Mouse (Mus musculus): ENCODE measurements around the gene Gm45717. TPM values are rescaled to one million over a fixed set of nuclear protein-coding genes. Genes with fewer than 3 reads are reported as not detected.
A peak's percentile ranks its signal among the peaks of the same experiment; 100 is the strongest.

Gene Gm45717
- polyA plus RNA-seq, 1 experiment = not detected

- H3K4me3 ChIP-seq (replicated peaks; ENCODE audit: control insufficient read depth, low read depth, low read length) = no peak overlapping the region
- TF ChIP-seq CTCF (IDR thresholded peaks at IDR 0.05; ENCODE audit: control insufficient read depth, insufficient read depth, low read length) (peak; percentile 93), POLR2A (IDR thresholded peaks at IDR 0.05; ENCODE audit: borderline replicate concordance, control insufficient read depth, low read depth, low read length) (no peak)
- H3K4me1 ChIP-seq (ENCODE audit: control insufficient read depth, insufficient read depth, low read length) = no peaks in the 10 kb centered on the region
- H3K27ac ChIP-seq (ENCODE audit: control insufficient read depth, insufficient read depth, low read depth, low read length, poor library complexity) = no peak overlapping the region
- 24% methylated on average over 13 of the region's 13 CpGs for WGBS
These were observed 52.5 kb downstream of the Gm45717 start for GRCm38 (mm10) chr7:140903212-140903611.

GRCm38 (mm10) chr7:140902036-140902875, 53.5 kb downstream of the Gm45717 start:
- no peak for TF ChIP-seq CTCF (IDR thresholded peaks at IDR 0.05; ENCODE audit: control insufficient read depth, insufficient read depth, low read length)
- TF ChIP-seq POLR2A (IDR thresholded peaks at IDR 0.05; ENCODE audit: borderline replicate concordance, control insufficient read depth, low read depth, low read length) = no peak
- no peaks in the 10 kb centered on the region for H3K4me1 ChIP-seq (ENCODE audit: control insufficient read depth, insufficient read depth, low read length)
- H3K4me3 ChIP-seq (replicated peaks; ENCODE audit: control insufficient read depth, low read depth, low read length) = no peak overlapping the region
- H3K27ac ChIP-seq (ENCODE audit: control insufficient read depth, insufficient read depth, low read depth, low read length, poor library complexity) = no peak overlapping the region
- WGBS = 83% methylated on average over 15 of the region's 15 CpGs

- no peak for TF ChIP-seq CTCF (IDR thresholded peaks at IDR 0.05; ENCODE audit: control insufficient read depth, insufficient read depth, low read length)
- Histone ChIP-seq H3K4me1 (ENCODE audit: control insufficient read depth, insufficient read depth, low read length) (no peaks in the 10 kb centered on the region), H3K4me3 (replicated peaks; ENCODE audit: control insufficient read depth, low read depth, low read length) (no peak within 1 kb of the TSS), H3K27ac (ENCODE audit: control insufficient read depth, insufficient read depth, low read depth, low read length, poor library complexity) (no peak within 1 kb of the TSS)
- WGBS = 81% methylated on average over 10 of the region's 10 CpGs
These were observed 55.5 kb downstream of the Gm45717 start, which contains the start of gene Cox8b for GRCm38 (mm10) chr7:140900220-140900619. Cox8b (minus strand) TSS chr7:140900446.

Other genes starting within 250 kb of the Gm45717 start
- gene Cyp2e1, start 192.2 kb downstream of the Gm45717 start, polyA plus RNA-seq (2011; ENCODE audit: insufficient read depth, insufficient read length, low replicate concordance, missing spikeins) = 3.9 and 21.1 TPM in 2 replicates
- gene Syce1, start 168.1 kb downstream of the Gm45717 start, polyA plus RNA-seq (2011; ENCODE audit: insufficient read depth, insufficient read length, low replicate concordance, missing spikeins) = not detected in 2 replicates
- gene Zfp941, start 133.8 kb downstream of the Gm45717 start, polyA plus RNA-seq (2011; ENCODE audit: insufficient read depth, insufficient read length, low replicate concordance, missing spikeins) = 0.25 and 0.40 TPM in 2 replicates
- gene Urah, start 120.9 kb downstream of the Gm45717 start, polyA plus RNA-seq (2011; ENCODE audit: insufficient read depth, insufficient read length, low replicate concordance, missing spikeins) = 3.3 TPM in 1 of 2 replicates, not detected in the other
- not detected in 2 replicates for gene Scgb1c1, start 110.4 kb downstream of the Gm45717 start, polyA plus RNA-seq (2011; ENCODE audit: insufficient read depth, insufficient read length, low replicate concordance, missing spikeins)
- gene Odf3, start 108.1 kb downstream of the Gm45717 start, polyA plus RNA-seq (2011; ENCODE audit: insufficient read depth, insufficient read length, low replicate concordance, missing spikeins) = not detected in 2 replicates
- not detected in 2 replicates for gene Gm45785, start 99.6 kb downstream of the Gm45717 start, polyA plus RNA-seq (2011; ENCODE audit: insufficient read depth, insufficient read length, low replicate concordance, missing spikeins)
- gene Ric8a, start 99.0 kb downstream of the Gm45717 start, polyA plus RNA-seq (2011; ENCODE audit: insufficient read depth, insufficient read length, low replicate concordance, missing spikeins) = 26.4 and 53.0 TPM in 2 replicates
- 11.7 and 18.1 TPM in 2 replicates for gene Bet1l, start 98.4 kb downstream of the Gm45717 start, polyA plus RNA-seq (2011; ENCODE audit: insufficient read depth, insufficient read length, low replicate concordance, missing spikeins)
- gene Psmd13, start 74.0 kb downstream of the Gm45717 start, polyA plus RNA-seq (2011; ENCODE audit: insufficient read depth, insufficient read length, low replicate concordance, missing spikeins) = 239 and 252 TPM in 2 replicates
- 13.1 and 27.0 TPM in 2 replicates for gene Sirt3, start 73.6 kb downstream of the Gm45717 start, polyA plus RNA-seq (2011; ENCODE audit: insufficient read depth, insufficient read length, low replicate concordance, missing spikeins)
- not detected in 2 replicates for gene Cox8b, start 55.5 kb downstream of the Gm45717 start, polyA plus RNA-seq (2011; ENCODE audit: insufficient read depth, insufficient read length, low replicate concordance, missing spikeins)
- 1.9 and 3.1 TPM in 2 replicates for gene Nlrp6, start 35.0 kb downstream of the Gm45717 start, polyA plus RNA-seq (2011; ENCODE audit: insufficient read depth, insufficient read length, low replicate concordance, missing spikeins)
- 6.9 and 13.3 TPM in 2 replicates for gene Pgghg, start 14.5 kb downstream of the Gm45717 start, polyA plus RNA-seq (2011; ENCODE audit: insufficient read depth, insufficient read length, low replicate concordance, missing spikeins)
- 1.7 TPM in 1 of 2 replicates, not detected in the other for gene Ifitm5, start 5.6 kb downstream of the Gm45717 start, polyA plus RNA-seq (2011; ENCODE audit: insufficient read depth, insufficient read length, low replicate concordance, missing spikeins)
- gene Ifitm2, start 50 bp upstream of the Gm45717 start, polyA plus RNA-seq (2011; ENCODE audit: insufficient read depth, insufficient read length, low replicate concordance, missing spikeins) = 71.7 and 147 TPM in 2 replicates
- gene Ifitm1, start 11.3 kb upstream of the Gm45717 start, polyA plus RNA-seq (2011; ENCODE audit: insufficient read depth, insufficient read length, low replicate concordance, missing spikeins) = 32.8 and 82.9 TPM in 2 replicates
- 166 and 209 TPM in 2 replicates for gene Ifitm3, start 54.8 kb upstream of the Gm45717 start, polyA plus RNA-seq (2011; ENCODE audit: insufficient read depth, insufficient read length, low replicate concordance, missing spikeins)
- gene Ifitm6, start 62.0 kb upstream of the Gm45717 start, polyA plus RNA-seq (2011; ENCODE audit: insufficient read depth, insufficient read length, low replicate concordance, missing spikeins) = 195 and 524 TPM in 2 replicates
- not detected in 2 replicates for gene Gm17387, start 73.2 kb upstream of the Gm45717 start, polyA plus RNA-seq (2011; ENCODE audit: insufficient read depth, insufficient read length, low replicate concordance, missing spikeins)
- gene B4galnt4, start 105.2 kb upstream of the Gm45717 start, polyA plus RNA-seq (2011; ENCODE audit: insufficient read depth, insufficient read length, low replicate concordance, missing spikeins) = 0.36 and 2.1 TPM in 2 replicates
- gene Pkp3, start 122.3 kb upstream of the Gm45717 start, polyA plus RNA-seq (2011; ENCODE audit: insufficient read depth, insufficient read length, low replicate concordance, missing spikeins) = 5.4 and 15.9 TPM in 2 replicates
- 10.4 and 19.8 TPM in 2 replicates for gene Sigirr, start 144.6 kb upstream of the Gm45717 start, polyA plus RNA-seq (2011; ENCODE audit: insufficient read depth, insufficient read length, low replicate concordance, missing spikeins)
- 2.5 TPM in 1 of 2 replicates, not detected in the other for gene Ano9, start 161.9 kb upstream of the Gm45717 start, polyA plus RNA-seq (2011; ENCODE audit: insufficient read depth, insufficient read length, low replicate concordance, missing spikeins)
- gene Ptdss2, start 166.4 kb upstream of the Gm45717 start, polyA plus RNA-seq (2011; ENCODE audit: insufficient read depth, insufficient read length, low replicate concordance, missing spikeins) = 66.7 and 84.6 TPM in 2 replicates
- gene Rnh1, start 216.9 kb upstream of the Gm45717 start, polyA plus RNA-seq (2011; ENCODE audit: insufficient read depth, insufficient read length, low replicate concordance, missing spikeins) = 17.8 and 27.6 TPM in 2 replicates
- 108 and 168 TPM in 2 replicates for gene Hras, start 238.1 kb upstream of the Gm45717 start, polyA plus RNA-seq (2011; ENCODE audit: insufficient read depth, insufficient read length, low replicate concordance, missing spikeins)
- 2.2 and 3.1 TPM in 2 replicates for gene Lrrc56, start 238.2 kb upstream of the Gm45717 start, polyA plus RNA-seq (2011; ENCODE audit: insufficient read depth, insufficient read length, low replicate concordance, missing spikeins)